Mouse (Mus musculus) heart, embryonic 15.5 days (tissue): ENCODE data around the gene Thoc2. TPM values are rescaled to one million over a fixed set of nuclear protein-coding genes. Genes with fewer than 3 reads are reported as not detected.

Experiments used
- ATAC-seq: fragments of 200-750 bp; cut with Nextera tagmentation; replicated peaks from 2 replicates; pipeline ENCODE4 v1.8.0; 2017; ENCODE audit warnings: low read depth, moderate TSS enrichment; ENCODE audit not compliant: insufficient number of reproducible peaks, insufficient read depth, low FRiP score
- H3K27ac ChIP-seq: fragments of 300-500 bp; sonication (generic); 2 replicates; pipeline ENCODE4 v1.5.1; 2015; ENCODE audit warnings: mild to moderate bottlenecking, inconsistent platforms
- H3K27me3 ChIP-seq: fragments of 300-500 bp; sonication (generic); 2 replicates; pipeline ENCODE4 v1.6.1; 2015; ENCODE audit warnings: inconsistent platforms
- H3K36me3 ChIP-seq: fragments of 300-500 bp; sonication (generic); 2 replicates; pipeline ENCODE4 v1.6.1; 2015; ENCODE audit warnings: mild to moderate bottlenecking, inconsistent platforms
- H3K4me1 ChIP-seq: fragments of 300-500 bp; sonication (generic); replicated peaks from 2 replicates; pipeline ENCODE4 v1.6.1; 2015; ENCODE audit warnings: inconsistent platforms
- H3K4me2 ChIP-seq: fragments of 300-500 bp; sonication (generic); 2 replicates; pipeline ENCODE4 v1.6.1; 2015; ENCODE audit warnings: inconsistent platforms, mild to moderate bottlenecking, moderate library complexity
- H3K4me3 ChIP-seq: fragments of 300-500 bp; sonication (generic); 2 replicates; pipeline ENCODE4 v1.5.1; 2015; ENCODE audit warnings: mild to moderate bottlenecking, inconsistent platforms
- H3K9ac ChIP-seq: fragments of 300-500 bp; sonication (generic); 2 replicates; pipeline ENCODE4 v1.6.1; 2015; ENCODE audit warnings: mild to moderate bottlenecking, inconsistent platforms
- H3K9me3 ChIP-seq: fragments of 300-500 bp; sonication (generic); replicated peaks from 2 replicates; pipeline ENCODE4 v1.6.1; 2016; ENCODE audit warnings: inconsistent platforms
- WGBS: fragments of 180-500 bp; shearing (Covaris S2); methylation state at CpG from one replicate; pipeline ENCODE4 v1.1.7; 2015; ENCODE audit warnings: mixed read lengths; 5-methylcytosine and 5-hydroxymethylcytosine counted together
- microRNA-seq: library from miRNA; unstranded; fragments of <30 nt; microRNA quantifications from one replicate; pipeline ENCODE4, GENCODE M21; 2016
- polyA plus RNA-seq: library from polyadenylated mRNA; unstranded; fragments of >200 nt; fragmentation: Nextera tagmentation; extraction: Ambion mirVana; gene quantifications from 2 replicates; pipeline ENCODE4 v1.2.1, GENCODE M21; 2015

Thoc2 gene
- polyA plus RNA-seq, 1 experiment from 2014 or later, result 52.8 TPM

DNA sequence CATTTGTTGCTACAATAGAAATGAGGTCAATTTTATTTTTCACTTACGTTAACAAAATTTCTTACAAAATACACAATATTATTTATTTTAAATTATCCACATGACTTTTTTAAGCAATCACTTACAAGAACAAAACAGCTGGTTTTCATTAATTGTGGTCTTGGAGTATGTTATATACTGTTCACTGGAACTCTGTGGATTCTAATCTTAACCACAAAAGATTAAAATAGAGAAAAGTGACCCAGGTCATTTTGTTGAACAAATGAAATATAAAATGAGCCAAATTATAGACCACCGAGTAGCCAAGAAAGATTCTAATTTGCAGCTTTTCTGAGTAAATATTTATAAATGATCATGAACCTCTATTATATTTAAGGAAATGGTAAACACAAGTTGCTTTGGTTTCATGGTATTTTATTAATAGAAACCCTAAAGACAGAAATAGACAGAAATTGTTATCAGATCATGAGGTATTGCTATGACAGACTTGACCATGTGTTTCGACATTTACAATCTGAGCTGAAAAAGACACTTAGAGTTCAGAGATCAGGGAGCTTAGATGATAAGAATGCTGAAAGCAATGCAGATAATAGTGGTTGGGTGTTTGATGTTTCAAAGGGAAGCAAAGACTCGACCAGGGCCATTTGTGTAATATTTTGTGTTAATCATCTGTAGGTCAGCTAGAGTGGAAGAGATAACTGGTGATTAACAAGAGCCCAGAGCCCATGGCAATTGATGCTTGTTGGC, 35.5 kb downstream of the Thoc2 start:
- WGBS, result 45% methylated on average over 4 of the region's 4 CpGs
- H3K9me3 ChIP-seq, result no peaks in the 10 kb centered on the region
- no peak overlapping the region for H3K9ac ChIP-seq
- H3K4me1 ChIP-seq, result no peaks in the 10 kb centered on the region
- no peak overlapping the region for H3K27ac ChIP-seq
- no peaks in the 10 kb centered on the region for H3K36me3 ChIP-seq
- ATAC-seq, result no peak
- no peak overlapping the region for H3K4me2 ChIP-seq
- H3K27me3 ChIP-seq, result no peaks in the 10 kb centered on the region
- no peak overlapping the region for H3K4me3 ChIP-seq

- no peak overlapping the region for H3K4me2 ChIP-seq
- H3K9ac ChIP-seq, result no peak overlapping the region
- no peaks in the 10 kb centered on the region for H3K27me3 ChIP-seq
- no peak for ATAC-seq
- no peaks in the 10 kb centered on the region for H3K36me3 ChIP-seq
- no peak overlapping the region for H3K4me3 ChIP-seq
- H3K27ac ChIP-seq, result no peak overlapping the region
- 70% methylated on average over 2 of the region's 2 CpGs for WGBS
- no peaks in the 10 kb centered on the region for H3K9me3 ChIP-seq
- H3K4me1 ChIP-seq, result no peaks in the 10 kb centered on the region
Observed at GRCm38 (mm10) chrX:41876581-41876980, 43.9 kb downstream of the Thoc2 start.

DNA sequence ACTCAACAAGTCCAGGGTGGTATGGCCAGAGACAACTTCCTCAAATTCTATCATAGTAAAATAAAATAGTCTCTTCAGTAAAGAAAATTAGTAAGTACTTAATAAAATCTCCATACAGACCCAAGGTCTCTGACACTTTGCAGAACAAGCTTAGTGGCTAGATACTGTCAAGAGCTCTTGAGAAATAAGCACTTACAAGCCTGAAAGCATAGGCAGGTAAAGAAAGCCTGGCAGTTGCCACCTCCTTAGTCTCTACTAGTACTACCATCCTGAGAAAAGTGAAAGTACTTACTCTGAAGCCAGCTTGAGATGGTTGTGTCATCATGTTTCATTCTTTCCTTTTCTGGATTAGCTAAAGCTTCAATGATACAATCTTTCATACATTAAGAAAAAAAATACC, 82.7 kb downstream of the Thoc2 start:
- no peak overlapping the region for H3K9ac ChIP-seq
- no peak overlapping the region for H3K4me3 ChIP-seq
- H3K4me1 ChIP-seq, result no peaks in the 10 kb centered on the region
- no peak overlapping the region for H3K4me2 ChIP-seq
- no peaks in the 10 kb centered on the region for H3K9me3 ChIP-seq
- no peak for ATAC-seq
- no peak overlapping the region for H3K27ac ChIP-seq
- no peaks in the 10 kb centered on the region for H3K36me3 ChIP-seq
- no peaks in the 10 kb centered on the region for H3K27me3 ChIP-seq

GRCm38 (mm10) chrX:41805592-41805991, 114.9 kb downstream of the Thoc2 start:
- Histone ChIP-seq H3K4me1 (no peaks in the 10 kb centered on the region), H3K9me3 (no peaks in the 10 kb centered on the region)
- ATAC-seq, result no peak

GRCm38 (mm10) chrX:41793303-41793702, 127.2 kb downstream of the Thoc2 start:
- Histone ChIP-seq H3K4me3 (no peak overlapping the region), H3K27ac (no peak overlapping the region), H3K4me1 (no peaks in the 10 kb centered on the region), H3K27me3 (no peaks in the 10 kb centered on the region), H3K9ac (no peak overlapping the region), H3K36me3 (no peaks in the 10 kb centered on the region), H3K9me3 (no peaks in the 10 kb centered on the region), H3K4me2 (no peak overlapping the region)
- no peak for ATAC-seq
- 84% methylated on average over 6 of the region's 6 CpGs for WGBS

More at GRCm38 (mm10) chrX:41805592-41805991, 114.9 kb downstream of the Thoc2 start:
- Histone ChIP-seq H3K36me3 (no peaks in the 10 kb centered on the region), H3K27me3 (no peaks in the 10 kb centered on the region), H3K4me2 (no peak overlapping the region), H3K9ac (no peak overlapping the region), H3K4me3 (no peak overlapping the region), H3K27ac (no peak overlapping the region)

Small RNA genes lying within 50 kb of the gene (microRNA-seq; reads per million reads assigned to microRNA genes)
- not detected for gene Gm44490

Other genes with a start within 250 kb of the Thoc2 start
- 9.4 and 10.3 TPM in 2 replicates for gene Xiap, start 139.0 kb upstream of the Thoc2 start, polyA plus RNA-seq
- 27.7 and 28.2 TPM in 2 replicates for gene Stag2, start 228.6 kb upstream of the Thoc2 start, polyA plus RNA-seq